ENCODE assay signal across 21 mouse cellular contexts in genomic region chr6:17612652-17613051, GRCm38 (mm10).
"Had no signal": no experiment of that assay in that cellular context is flagged by ENCODE, and none has a peak within 500 bp of the region (broad histone marks: within the 10 kb centered on the region; RNA-seq: fewer than 3 reads in every experiment).

No protein-coding gene starts in this region.

- H3K4me3 ChIP-seq: limb, embryonic 12.5 days; limb, embryonic 15.5 days; midbrain, embryonic 12.5 days; midbrain, embryonic 15.5 days; neural tube, embryonic 13.5 days; stomach, embryonic 15.5 days had no signal

- H3K4me1 ChIP-seq: limb, embryonic 15.5 days; midbrain, embryonic 12.5 days; midbrain, embryonic 15.5 days; neural tube, embryonic 13.5 days; stomach, embryonic 15.5 days had no signal

- H3K27ac ChIP-seq: limb, embryonic 12.5 days; limb, embryonic 15.5 days; liver, embryonic 14.5 days; midbrain, embryonic 12.5 days; midbrain, embryonic 15.5 days; neural tube, embryonic 13.5 days; stomach, embryonic 15.5 days had no signal

- H3K36me3 ChIP-seq: limb, embryonic 12.5 days; limb, embryonic 15.5 days; midbrain, embryonic 12.5 days; midbrain, embryonic 15.5 days; neural tube, embryonic 13.5 days; stomach, embryonic 15.5 days had no signal

- H3K9ac ChIP-seq: limb, embryonic 12.5 days; limb, embryonic 15.5 days; liver, embryonic 14.5 days; liver, postnatal 0 days; lung, embryonic 14.5 days; midbrain, embryonic 12.5 days; midbrain, embryonic 15.5 days; neural tube, embryonic 13.5 days; stomach, embryonic 15.5 days had no signal

- H3K4me2 ChIP-seq: limb, embryonic 12.5 days; limb, embryonic 15.5 days; liver, embryonic 11.5 days; lung, embryonic 14.5 days; midbrain, embryonic 12.5 days; midbrain, embryonic 15.5 days; neural tube, embryonic 13.5 days; stomach, embryonic 15.5 days had no signal

- ATAC-seq: liver, postnatal 0 days; lung, postnatal 0 days; midbrain, embryonic 15.5 days had no signal

- H3K9me3 ChIP-seq: limb, embryonic 12.5 days; limb, embryonic 15.5 days; midbrain, embryonic 12.5 days; midbrain, embryonic 15.5 days; neural tube, embryonic 13.5 days; stomach, embryonic 15.5 days had no signal

- DNase-seq: kidney, adult 18-20 months; kidney, adult 9 months; kidney, postnatal 14 days; kidney, postnatal 4 days; layer of hippocampus, postnatal 36 days; left cerebral cortex, postnatal 4 days; liver, postnatal 0 days; lung, embryonic 14.5 days; retina, postnatal 1 day; right cerebral cortex, postnatal 25 days; spleen, adult 18-20 months; thymus, postnatal 25 days had no signal

- H3K27me3 ChIP-seq: limb, embryonic 12.5 days; limb, embryonic 15.5 days; midbrain, embryonic 12.5 days; midbrain, embryonic 15.5 days; neural tube, embryonic 13.5 days; stomach, embryonic 15.5 days had no signal
